Mouse (Mus musculus) heart, postnatal 0 days (tissue): ENCODE data around the gene Abcb11. TPM values are rescaled to one million over a fixed set of nuclear protein-coding genes. Genes with fewer than 3 reads are reported as not detected.

Source experiments
- ATAC-seq: fragments of 200-750 bp; cut with Nextera tagmentation; 2 replicates; pipeline ENCODE4 v1.8.0; 2017; ENCODE audit warnings: low read depth, moderate number of reproducible peaks, moderate library complexity; ENCODE audit not compliant: insufficient read depth
- DNase-seq: peaks from one replicate; pipeline ENCODE4 v3.0.0-alpha.2; 2016; ENCODE audit warnings: low spot score
- H3K27ac ChIP-seq: fragments of 300-500 bp; sonication (generic); 2 replicates; pipeline ENCODE4 v1.5.1; 2014; ENCODE audit warnings: low read depth, mild to moderate bottlenecking
- H3K27me3 ChIP-seq: fragments of 300-500 bp; sonication (generic); 2 replicates; pipeline ENCODE4 v1.6.1; 2014; ENCODE audit warnings: low read length, mixed read lengths; ENCODE audit not compliant: control insufficient read depth, insufficient read depth
- H3K36me3 ChIP-seq: fragments of 300-500 bp; sonication (generic); replicated peaks from 2 replicates; pipeline ENCODE4 v1.6.1; 2014; ENCODE audit warnings: low read length, mixed read lengths; ENCODE audit not compliant: control insufficient read depth, insufficient read depth
- H3K4me1 ChIP-seq: fragments of 300-500 bp; sonication (generic); 2 replicates; pipeline ENCODE4 v1.6.1; 2014; ENCODE audit warnings: antibody characterized with exemption; ENCODE audit not compliant: control insufficient read depth, insufficient read depth
- H3K4me2 ChIP-seq: fragments of 300-500 bp; sonication (generic); 2 replicates; pipeline ENCODE4 v1.6.1; 2014; ENCODE audit warnings: low read depth, mild to moderate bottlenecking, low read length, moderate library complexity
- H3K4me3 ChIP-seq: fragments of 300-500 bp; sonication (generic); 2 replicates; pipeline ENCODE4 v1.5.1; 2014; ENCODE audit warnings: low read depth, low read length
- H3K9ac ChIP-seq: fragments of 300-500 bp; sonication (generic); replicated peaks from 2 replicates; pipeline ENCODE4 v1.6.1; 2014; ENCODE audit warnings: low read depth, low read length, mixed read lengths
- H3K9me3 ChIP-seq: fragments of 300-500 bp; sonication (generic); replicated peaks from 2 replicates; pipeline ENCODE4 v1.6.1; 2016; ENCODE audit warnings: low read length; ENCODE audit not compliant: control insufficient read depth
- CTCF ChIP-seq: IDR thresholded peaks from 2 replicates; pipeline ENCODE4 v1.5.1; 2016; ENCODE audit warnings: antibody characterized with exemption, control low read depth, low read depth
- EP300 ChIP-seq: IDR thresholded peaks from 2 replicates; pipeline ENCODE4 v1.6.1; 2016; ENCODE audit warnings: antibody characterized with exemption, low read depth
- WGBS: fragments of 180-500 bp; shearing (Covaris S2); extraction: QIAGEN DNeasy Blood & Tissue Kit; methylation state at CpG from one replicate; pipeline ENCODE4 v1.1.7; 2014; 5-methylcytosine and 5-hydroxymethylcytosine counted together
- polyA plus RNA-seq: library from polyadenylated mRNA; unstranded; fragments of >200 nt; fragmentation: Nextera tagmentation; extraction: Ambion mirVana; gene quantifications from 2 replicates; pipeline ENCODE4 v1.2.1, GENCODE M21; 2015
- total RNA-seq: library from RNA; depleted of rRNA; stranded (reverse); fragments of >200 nt; gene quantifications from 2 replicates; pipeline ENCODE4 v1.2.3, GENCODE M21; 2014; ENCODE audit warnings: low replicate concordance

Gene Abcb11
- total and polyA plus RNA-seq, 2 experiments from 2014 or later, result not detected

- Histone ChIP-seq H3K4me2 (no peak overlapping the region), H3K9me3 (no peaks in the 10 kb centered on the region), H3K9ac (no peak overlapping the region), H3K4me1 (no peaks in the 10 kb centered on the region), H3K36me3 (no peaks in the 10 kb centered on the region), H3K4me3 (no peak overlapping the region), H3K27me3 (no peaks in the 10 kb centered on the region), H3K27ac (no peak overlapping the region)
- ATAC-seq (no peak), DNase-seq (no peak)
- no peak for TF ChIP-seq CTCF
- TF ChIP-seq EP300, result no peak
- 61% methylated on average over 16 of the region's 16 CpGs for WGBS
Measured at GRCm38 (mm10) chr2:69248221-69248755, 94.1 kb downstream of the Abcb11 start.

- Histone ChIP-seq H3K4me1 (no peaks in the 10 kb centered on the region), H3K4me2 (no peak overlapping the region), H3K9ac (no peak overlapping the region), H3K36me3 (no peaks in the 10 kb centered on the region), H3K27ac (no peak overlapping the region), H3K9me3 (no peaks in the 10 kb centered on the region), H3K27me3 (no peaks in the 10 kb centered on the region), H3K4me3 (no peak overlapping the region)
- DNase-seq (no peak), ATAC-seq (no peak)
- 97% methylated on average over 1 of the region's 1 CpGs for WGBS
- no peak for TF ChIP-seq EP300
Measured at GRCm38 (mm10) chr2:69247081-69247480, 95.3 kb downstream of the Abcb11 start.

- no peak overlapping the region for H3K9ac ChIP-seq
- H3K27me3 ChIP-seq, result no peaks in the 10 kb centered on the region
- TF ChIP-seq CTCF (no peak), EP300 (no peak)
- 39% methylated on average over 2 of the region's 2 CpGs for WGBS
- H3K9me3 ChIP-seq, result no peaks in the 10 kb centered on the region
- H3K4me3 ChIP-seq, result no peak overlapping the region
- no peaks in the 10 kb centered on the region for H3K36me3 ChIP-seq
- no peaks in the 10 kb centered on the region for H3K4me1 ChIP-seq
- ATAC-seq (no peak), DNase-seq (no peak)
- H3K4me2 ChIP-seq, result no peak overlapping the region
- no peak overlapping the region for H3K27ac ChIP-seq
Measured at GRCm38 (mm10) chr2:69244924-69245323, 97.5 kb downstream of the Abcb11 start.

GRCm38 (mm10) chr2:69239315-69239714 is 103.1 kb downstream of the Abcb11 start:
- DNase-seq (no peak), ATAC-seq (no peak)
- 74% methylated on average over 9 of the region's 9 CpGs for WGBS
- no peaks in the 10 kb centered on the region for H3K4me1 ChIP-seq
- no peak overlapping the region for H3K9ac ChIP-seq
- TF ChIP-seq EP300, result no peak
- no peak for TF ChIP-seq CTCF
- H3K27ac ChIP-seq, result no peak overlapping the region
- no peak overlapping the region for H3K4me3 ChIP-seq
- no peaks in the 10 kb centered on the region for H3K9me3 ChIP-seq
- no peaks in the 10 kb centered on the region for H3K36me3 ChIP-seq
- H3K4me2 ChIP-seq, result no peak overlapping the region
- no peaks in the 10 kb centered on the region for H3K27me3 ChIP-seq

- no peak for ATAC-seq
- H3K36me3 ChIP-seq, result no peaks in the 10 kb centered on the region
- no peak overlapping the region for H3K4me2 ChIP-seq
- no peak for TF ChIP-seq CTCF
- no peak for DNase-seq
- H3K4me1 ChIP-seq, result no peaks in the 10 kb centered on the region
- no peak overlapping the region for H3K27ac ChIP-seq
- no peaks in the 10 kb centered on the region for H3K27me3 ChIP-seq
- no peaks in the 10 kb centered on the region for H3K9me3 ChIP-seq
- no peak overlapping the region for H3K9ac ChIP-seq
- no peak overlapping the region for H3K4me3 ChIP-seq
- WGBS, result 78% methylated on average over 5 of the region's 5 CpGs
Measured at GRCm38 (mm10) chr2:69234976-69235678, 107.3 kb downstream of the Abcb11 start.

- Histone ChIP-seq H3K9me3 (no peaks in the 10 kb centered on the region), H3K27ac (no peak overlapping the region), H3K4me1 (no peaks in the 10 kb centered on the region), H3K27me3 (no peaks in the 10 kb centered on the region), H3K4me3 (no peak overlapping the region), H3K4me2 (no peak overlapping the region), H3K9ac (no peak overlapping the region), H3K36me3 (no peaks in the 10 kb centered on the region)
- no peak for DNase-seq
- no peak for ATAC-seq
- TF ChIP-seq EP300 (no peak), CTCF (no peak)
Measured at GRCm38 (mm10) chr2:69232101-69232500, 110.3 kb downstream of the Abcb11 start.
